Mouse (Mus musculus) kidney, adult 2 months (tissue): Measurements from ENCODE around the gene Slc32a1.

Experiments
- CTCF ChIP-seq: fragments of 200-500 bp; conservative IDR thresholded peaks from 2 replicates; pipeline ENCODE4 v1.5.1; 2011; ENCODE audit warnings: low read depth, mild to moderate bottlenecking, control low read depth, low read length, moderate library complexity, mixed read lengths; ENCODE audit not compliant: insufficient read depth, insufficient read length
- POLR2A ChIP-seq: fragments of 200-500 bp; IDR thresholded peaks from one replicate; pipeline ENCODE4 v1.6.1; 2011; ENCODE audit warnings: low read depth, low read length, control low read depth

DNA sequence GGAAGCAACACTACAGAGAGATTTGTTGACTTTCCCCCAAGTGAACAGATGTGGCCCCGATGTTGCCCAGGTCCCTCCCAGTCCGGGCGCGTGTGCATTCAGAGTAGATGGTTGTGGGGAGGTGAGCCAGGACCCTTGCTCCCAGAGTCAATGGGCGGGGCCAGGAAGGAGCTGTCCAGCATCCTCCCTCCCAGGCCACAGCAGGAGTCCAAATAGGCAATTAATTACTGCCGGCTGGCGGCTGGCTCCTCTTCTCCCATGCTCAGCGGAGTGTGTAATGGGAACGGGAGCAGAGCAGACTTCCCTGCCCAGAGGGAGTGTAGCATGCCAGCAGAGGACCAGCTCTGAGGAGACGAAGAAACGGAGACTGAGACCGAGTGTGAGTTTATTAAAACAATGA lies 15.5 kb upstream of the Slc32a1 start:
- no peak for TF ChIP-seq CTCF
- no peak for TF ChIP-seq POLR2A
